ENCODE assay signal across 8 mouse cellular contexts in the genomic region with DNA sequence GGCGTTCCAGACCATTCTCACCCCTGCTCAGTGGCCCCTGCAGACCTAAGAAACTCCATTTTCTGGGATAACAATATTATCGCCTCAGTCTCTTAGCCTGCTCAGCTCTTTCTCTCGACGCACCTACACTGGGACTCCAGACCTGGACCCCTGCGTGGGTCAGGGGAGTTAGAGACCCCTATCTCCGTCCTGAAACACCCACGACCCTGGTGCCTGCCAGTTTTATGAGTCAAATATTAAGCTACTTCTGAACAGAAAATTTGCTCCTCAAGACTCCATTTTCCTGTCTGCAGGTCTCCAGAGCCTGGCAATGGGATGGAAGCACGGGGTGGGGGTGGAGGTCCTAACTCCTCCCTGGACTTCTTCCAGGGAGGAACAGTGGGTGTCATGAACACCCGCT. TPM values are rescaled to one million over a fixed set of nuclear protein-coding genes. Genes with fewer than 3 reads are reported as not detected.
DNase-seq lines count a peak whose midpoint lies in the region; ATAC-seq and TF ChIP-seq lines count a peak whose summit lies in the region.

No protein-coding gene starts in this region.

- H3K9me3 ChIP-seq in embryonic facial prominence, embryonic 15.5 days (replicated peaks) = no peaks in the 10 kb centered on the region
- no peaks in the 10 kb centered on the region for H3K9me3 ChIP-seq in intestine, postnatal 0 days (ENCODE audit: control insufficient read depth)
- no peaks in the 10 kb centered on the region for H3K9me3 ChIP-seq in neural tube, embryonic 13.5 days

- peak overlapping the region; percentile 98 for H3K4me2 ChIP-seq in embryonic facial prominence, embryonic 15.5 days (replicated peaks)
- H3K4me2 ChIP-seq in intestine, postnatal 0 days (replicated peaks; ENCODE audit: low read depth) = peak overlapping the region; percentile 91
- peak overlapping the region; percentile 93 for H3K4me2 ChIP-seq in neural tube, embryonic 13.5 days

- H3K4me1 ChIP-seq in lung, adult 2 months (ENCODE audit: control insufficient read depth, insufficient read depth, low read length) = peaks cover 27% of the 10 kb centered on the region
- peaks cover 64% of the 10 kb centered on the region for H3K4me1 ChIP-seq in embryonic facial prominence, embryonic 15.5 days
- peaks cover 32% of the 10 kb centered on the region for H3K4me1 ChIP-seq in intestine, postnatal 0 days (replicated peaks; ENCODE audit: control insufficient read depth, insufficient read depth, low read length)
- peaks cover 68% of the 10 kb centered on the region for H3K4me1 ChIP-seq in neural tube, embryonic 13.5 days (replicated peaks)

- no peak for TF ChIP-seq CTCF in lung, adult 2 months (IDR thresholded peaks at IDR 0.05; ENCODE audit: insufficient read depth, low read length)
- no peak for TF ChIP-seq CTCF in intestine, postnatal 0 days (IDR thresholded peaks at IDR 0.05; ENCODE audit: low read depth)

- no peak for DNase-seq in lung, adult 2 months
- no peak for DNase-seq in lung, postnatal 36 days
- no peak for DNase-seq in adrenal gland, adult 2 months
- no peak for DNase-seq in ovary, postnatal 10 days (ENCODE audit: low spot score)
- no peak for DNase-seq in layer of hippocampus, adult 8-10 months (ENCODE audit: low spot score in 2 of 2)

- no peak for ATAC-seq in embryonic facial prominence, embryonic 15.5 days (ENCODE audit: insufficient number of reproducible peaks, low FRiP score, low TSS enrichment, low read depth)
- no peak for ATAC-seq in intestine, postnatal 0 days
- no peak for ATAC-seq in neural tube, embryonic 13.5 days (ENCODE audit: low read depth)

- TF ChIP-seq POLR2A in lung, adult 2 months (IDR thresholded peaks at IDR 0.05; ENCODE audit: borderline replicate concordance, extremely low read depth, low read depth, low read length) = no peak

- no peak overlapping the region for H3K27ac ChIP-seq in embryonic facial prominence, embryonic 15.5 days (replicated peaks)
- peak overlapping the region; percentile 61; the same call in 1 of the 2 replicates for H3K27ac ChIP-seq in intestine, postnatal 0 days (ENCODE audit: low read depth, low read length)
- H3K27ac ChIP-seq in neural tube, embryonic 13.5 days (replicated peaks) = peak overlapping the region; percentile 86; the same call in 1 of the 2 replicates

- peaks cover 82% of the 10 kb centered on the region for H3K27me3 ChIP-seq in embryonic facial prominence, embryonic 15.5 days
- peaks cover 70% of the 10 kb centered on the region for H3K27me3 ChIP-seq in intestine, postnatal 0 days (replicated peaks; ENCODE audit: control insufficient read depth, insufficient read depth, low read length)
- peaks cover 73% of the 10 kb centered on the region for H3K27me3 ChIP-seq in neural tube, embryonic 13.5 days

- 0 out of 2 replicates have a peak overlapping the region, but pooled peaks have one; percentile 75 for H3K9ac ChIP-seq in embryonic facial prominence, embryonic 15.5 days
- peak overlapping the region; percentile 65 for H3K9ac ChIP-seq in intestine, postnatal 0 days (ENCODE audit: low read depth, low read length)
- H3K9ac ChIP-seq in neural tube, embryonic 13.5 days = peak overlapping the region; percentile 95

- no peaks in the 10 kb centered on the region for H3K36me3 ChIP-seq in embryonic facial prominence, embryonic 15.5 days
- no peaks in the 10 kb centered on the region for H3K36me3 ChIP-seq in intestine, postnatal 0 days (ENCODE audit: control insufficient read depth, insufficient read depth)
- no peaks in the 10 kb centered on the region for H3K36me3 ChIP-seq in neural tube, embryonic 13.5 days

- H3K4me3 ChIP-seq in lung, adult 2 months (replicated peaks; ENCODE audit: extremely low read depth, low read depth, low read length) = peak overlapping the region; percentile 79
- H3K4me3 ChIP-seq in embryonic facial prominence, embryonic 15.5 days (replicated peaks) = peak overlapping the region; percentile 59
- H3K4me3 ChIP-seq in intestine, postnatal 0 days (ENCODE audit: low read depth, low read length) = peak overlapping the region; percentile 49
- peak overlapping the region; percentile 54 for H3K4me3 ChIP-seq in neural tube, embryonic 13.5 days

- 7% methylated on average over 9 of the region's 9 CpGs for WGBS in lung, adult 2 months
- WGBS in embryonic facial prominence, embryonic 15.5 days = 5% methylated on average over 9 of the region's 9 CpGs
- WGBS in intestine, postnatal 0 days = 14% methylated on average over 9 of the region's 9 CpGs
- WGBS in neural tube, embryonic 13.5 days = under 1% methylated on average over 9 of the region's 9 CpGs

RNA-seq across cellular contexts. Expression of a gene that starts 16.5 kb away (rescaled TPM):
- polyA plus RNA-seq in lung, adult 2 months (2012; rRNA removed) = 3.8 and 3.9 TPM in 2 replicates
- polyA plus RNA-seq in embryonic facial prominence, embryonic 15.5 days (2015; fragmentation: Nextera tagmentation; extraction: Ambion mirVana) = 9.2 and 10.3 TPM in 2 replicates
- 6.4 and 6.6 TPM in 2 replicates for polyA plus RNA-seq in intestine, postnatal 0 days (2015; fragmentation: Nextera tagmentation; extraction: Ambion mirVana)
- 7.0 and 8.5 TPM in 2 replicates for polyA plus RNA-seq in neural tube, embryonic 13.5 days (2015; fragmentation: Nextera tagmentation; extraction: Ambion mirVana)
- total RNA-seq in adrenal gland, adult 2 months (2021) = 10 to 100 TPM; 16.3 to 22.9 TPM
- 11.3 and 12.2 TPM in 2 replicates for polyA plus RNA-seq in adrenal gland, adult 2 months (2012; rRNA removed)
- 10 to 100 TPM in 2 of 4 experiments, 1 to 10 TPM in 2; 6.9 to 11.9 (median 9.6) TPM for total RNA-seq in layer of hippocampus, adult 8-10 months (2022)

RNA-seq across cellular contexts. Expression of a gene that starts 28.7 kb away (rescaled TPM):
- polyA plus RNA-seq in lung, adult 2 months (2012; rRNA removed) = 16.2 and 16.8 TPM in 2 replicates
- polyA plus RNA-seq in embryonic facial prominence, embryonic 15.5 days (2015; fragmentation: Nextera tagmentation; extraction: Ambion mirVana) = 17.2 and 21.4 TPM in 2 replicates
- 6.5 and 7.6 TPM in 2 replicates for polyA plus RNA-seq in intestine, postnatal 0 days (2015; fragmentation: Nextera tagmentation; extraction: Ambion mirVana)
- polyA plus RNA-seq in neural tube, embryonic 13.5 days (2015; fragmentation: Nextera tagmentation; extraction: Ambion mirVana) = 14.8 and 16.5 TPM in 2 replicates
- 100 to 1,000 TPM; 144 to 197 TPM for total RNA-seq in adrenal gland, adult 2 months (2021)
- 89.0 and 127 TPM in 2 replicates for polyA plus RNA-seq in adrenal gland, adult 2 months (2012; rRNA removed)
- total RNA-seq in layer of hippocampus, adult 8-10 months (2022) = 10 to 100 TPM; 40.7 to 47.2 (median 44.0) TPM

RNA-seq across cellular contexts. Expression of a gene that starts 34.5 kb away (rescaled TPM):
- polyA plus RNA-seq in lung, adult 2 months (2012; rRNA removed) = 2.9 and 4.4 TPM in 2 replicates
- 35.2 and 37.0 TPM in 2 replicates for polyA plus RNA-seq in embryonic facial prominence, embryonic 15.5 days (2015; fragmentation: Nextera tagmentation; extraction: Ambion mirVana)
- polyA plus RNA-seq in intestine, postnatal 0 days (2015; fragmentation: Nextera tagmentation; extraction: Ambion mirVana) = 4.9 TPM in 2 replicates
- 17.4 and 21.4 TPM in 2 replicates for polyA plus RNA-seq in neural tube, embryonic 13.5 days (2015; fragmentation: Nextera tagmentation; extraction: Ambion mirVana)
- total RNA-seq in adrenal gland, adult 2 months (2021) = 1 to 10 TPM; 5.1 to 5.3 TPM
- 2.7 and 2.9 TPM in 2 replicates for polyA plus RNA-seq in adrenal gland, adult 2 months (2012; rRNA removed)
- total RNA-seq in layer of hippocampus, adult 8-10 months (2022) = 1 to 10 TPM; 1.7 to 3.9 (median 2.4) TPM
